Mouse (Mus musculus): ENCODE results near the gene Ahdc1. TPM values are rescaled to one million over a fixed set of nuclear protein-coding genes. Genes with fewer than 3 reads are reported as not detected.

The Ahdc1 gene
- polyA plus RNA-seq, 1 experiment: 21.7 TPM

DNA sequence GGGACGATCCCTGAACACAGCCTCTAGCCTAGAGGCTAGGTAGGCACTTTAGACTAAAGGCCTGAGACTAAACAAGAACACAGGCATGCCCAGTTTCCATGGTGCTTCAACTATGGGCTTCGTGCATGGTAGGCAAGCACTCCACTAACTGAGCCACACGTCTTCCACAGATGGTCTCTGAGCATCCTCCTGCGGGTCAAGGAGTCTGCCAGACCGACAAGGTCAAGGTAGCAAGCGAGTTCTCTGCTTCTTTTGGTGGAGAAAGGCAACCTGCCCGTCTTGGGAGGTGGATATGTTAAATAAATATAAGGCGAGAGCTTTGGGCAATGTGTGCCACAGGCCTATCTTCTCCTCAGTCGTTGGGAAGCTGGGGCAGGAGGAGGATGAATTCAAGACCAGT lies 90.7 kb downstream of the Ahdc1 start:
- H3K27ac ChIP-seq (ENCODE audit: control insufficient read depth, insufficient read depth, low read depth, low read length, poor library complexity): no peak overlapping the region
- H3K4me1 ChIP-seq (ENCODE audit: control insufficient read depth, insufficient read depth, low read length): no peaks in the 10 kb centered on the region
- H3K4me3 ChIP-seq (replicated peaks; ENCODE audit: control insufficient read depth, low read depth, low read length): no peak overlapping the region
- no peak for TF ChIP-seq CTCF (IDR thresholded peaks at IDR 0.05; ENCODE audit: control insufficient read depth, insufficient read depth, low read length)
- TF ChIP-seq POLR2A (IDR thresholded peaks at IDR 0.05; ENCODE audit: borderline replicate concordance, control insufficient read depth, low read depth, low read length): no peak
- 81% methylated on average over 9 of the region's 9 CpGs for WGBS

DNA sequence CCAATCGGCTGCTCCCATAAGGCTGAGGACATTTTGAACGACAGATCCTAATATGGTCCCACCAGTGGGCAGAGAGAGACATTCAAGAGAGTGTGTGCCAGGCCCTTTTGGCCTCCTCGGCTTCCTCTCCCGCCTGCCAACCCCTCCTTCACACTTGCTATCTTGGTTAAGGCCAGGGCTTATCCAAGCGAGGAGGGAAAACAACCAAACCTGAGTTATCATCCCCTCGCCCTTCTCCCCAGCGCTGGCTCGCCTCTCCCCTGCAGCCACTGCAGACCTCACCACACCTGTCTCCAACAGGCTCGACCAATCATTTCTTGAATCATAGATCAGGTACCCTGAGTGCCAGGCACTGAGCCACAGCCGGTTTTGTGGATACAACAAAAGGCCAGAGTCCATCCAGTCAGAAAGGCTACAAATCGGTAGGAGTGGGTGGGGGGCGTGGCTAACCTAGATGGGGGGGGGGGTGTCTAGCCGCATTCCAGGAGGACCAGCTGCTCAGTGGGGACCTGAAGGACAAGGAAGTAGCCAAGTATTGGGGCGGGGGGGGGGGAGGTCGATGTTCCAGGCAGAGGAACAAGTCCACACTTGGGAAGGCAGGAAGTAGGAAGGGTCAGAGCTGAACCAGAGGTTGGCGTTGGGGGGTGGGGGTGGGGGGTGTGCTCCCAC lies 92.6 kb downstream of the Ahdc1 start:
- WGBS: 69% methylated on average over 16 of the region's 16 CpGs
- no peak overlapping the region for H3K4me3 ChIP-seq (replicated peaks; ENCODE audit: control insufficient read depth, low read depth, low read length)
- no peaks in the 10 kb centered on the region for H3K4me1 ChIP-seq (ENCODE audit: control insufficient read depth, insufficient read depth, low read length)
- no peak overlapping the region for H3K27ac ChIP-seq (ENCODE audit: control insufficient read depth, insufficient read depth, low read depth, low read length, poor library complexity)
- TF ChIP-seq CTCF (IDR thresholded peaks at IDR 0.05; ENCODE audit: control insufficient read depth, insufficient read depth, low read length) (no peak), POLR2A (IDR thresholded peaks at IDR 0.05; ENCODE audit: borderline replicate concordance, control insufficient read depth, low read depth, low read length) (no peak)

DNA sequence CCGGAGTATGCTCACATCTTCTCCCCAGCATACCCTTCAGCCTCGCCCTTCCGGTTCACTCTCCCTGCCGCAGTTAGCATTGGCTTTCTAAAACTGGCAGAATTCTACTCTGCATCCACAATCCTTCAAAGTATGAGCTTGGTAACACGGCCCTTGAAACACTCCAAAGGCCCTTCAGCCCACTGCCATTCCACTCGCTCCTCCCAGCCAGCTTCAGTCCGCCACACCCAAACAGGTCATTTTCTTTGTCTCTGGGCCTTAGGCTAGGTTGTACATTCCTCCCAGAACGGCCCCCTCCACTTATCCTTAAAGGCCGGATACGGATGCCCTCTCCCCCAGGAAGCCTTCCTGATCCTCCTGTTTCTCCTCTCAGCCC lies 93.1 kb downstream of the Ahdc1 start:
- Histone ChIP-seq H3K4me3 (replicated peaks; ENCODE audit: control insufficient read depth, low read depth, low read length) (no peak overlapping the region), H3K4me1 (ENCODE audit: control insufficient read depth, insufficient read depth, low read length) (no peaks in the 10 kb centered on the region), H3K27ac (ENCODE audit: control insufficient read depth, insufficient read depth, low read depth, low read length, poor library complexity) (no peak overlapping the region)
- TF ChIP-seq CTCF (IDR thresholded peaks at IDR 0.05; ENCODE audit: control insufficient read depth, insufficient read depth, low read length) (no peak), POLR2A (IDR thresholded peaks at IDR 0.05; ENCODE audit: borderline replicate concordance, control insufficient read depth, low read depth, low read length) (no peak)
- 78% methylated on average over 10 of the region's 10 CpGs for WGBS

DNA sequence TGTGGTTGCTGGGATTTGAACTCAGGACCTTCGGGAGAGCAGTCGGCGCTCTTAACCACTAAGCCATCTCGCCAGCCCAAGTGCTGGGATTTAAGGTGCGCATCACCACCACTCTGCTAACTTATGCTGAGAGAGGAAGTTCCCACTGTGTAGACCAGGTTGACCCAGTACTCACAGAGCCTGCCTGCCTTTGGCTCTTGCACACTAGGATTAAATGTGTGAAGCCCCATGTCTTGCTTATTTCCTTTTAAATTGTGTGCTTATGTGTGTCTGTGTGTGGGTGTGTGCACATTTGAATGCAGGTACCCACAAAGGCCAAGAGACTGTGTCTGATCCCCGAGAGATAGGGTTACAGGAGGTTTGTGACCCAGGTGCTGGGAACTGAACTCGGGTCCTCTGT lies 95.6 kb downstream of the Ahdc1 start:
- 83% methylated on average over 7 of the region's 7 CpGs for WGBS
- Histone ChIP-seq H3K4me3 (replicated peaks; ENCODE audit: control insufficient read depth, low read depth, low read length) (no peak overlapping the region), H3K27ac (ENCODE audit: control insufficient read depth, insufficient read depth, low read depth, low read length, poor library complexity) (no peak overlapping the region), H3K4me1 (ENCODE audit: control insufficient read depth, insufficient read depth, low read length) (no peaks in the 10 kb centered on the region)
- no peak for TF ChIP-seq CTCF (IDR thresholded peaks at IDR 0.05; ENCODE audit: control insufficient read depth, insufficient read depth, low read length)
- TF ChIP-seq POLR2A (IDR thresholded peaks at IDR 0.05; ENCODE audit: borderline replicate concordance, control insufficient read depth, low read depth, low read length): no peak

DNA sequence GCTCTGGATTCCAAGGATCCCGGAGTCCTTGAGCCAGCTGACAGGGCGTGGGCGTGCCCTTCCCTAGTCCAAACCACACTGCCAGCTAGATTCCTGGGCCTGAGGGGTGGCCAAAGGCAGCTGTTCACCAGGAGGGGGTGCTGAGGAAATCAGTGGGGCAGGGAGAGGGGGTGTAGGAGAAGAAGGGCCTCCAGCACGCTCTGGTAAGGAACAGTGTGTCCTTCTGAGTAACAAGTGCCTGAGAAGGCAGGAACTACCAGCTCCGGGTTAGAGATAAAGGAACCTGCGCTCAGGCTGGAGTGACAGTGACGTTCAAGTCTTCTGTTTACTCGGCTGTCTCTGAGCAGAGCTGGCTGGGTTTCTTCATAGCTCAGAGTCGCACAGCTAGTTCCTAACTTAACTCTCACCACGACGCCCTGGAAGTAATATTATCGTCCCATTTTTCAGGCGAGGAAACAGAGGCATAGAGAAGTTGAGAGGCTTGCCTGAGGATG lies 96.8 kb downstream of the Ahdc1 start:
- Histone ChIP-seq H3K4me1 (ENCODE audit: control insufficient read depth, insufficient read depth, low read length) (no peaks in the 10 kb centered on the region), H3K27ac (ENCODE audit: control insufficient read depth, insufficient read depth, low read depth, low read length, poor library complexity) (no peak overlapping the region), H3K4me3 (replicated peaks; ENCODE audit: control insufficient read depth, low read depth, low read length) (no peak overlapping the region)
- no peak for TF ChIP-seq POLR2A (IDR thresholded peaks at IDR 0.05; ENCODE audit: borderline replicate concordance, control insufficient read depth, low read depth, low read length)
- no peak for TF ChIP-seq CTCF (IDR thresholded peaks at IDR 0.05; ENCODE audit: control insufficient read depth, insufficient read depth, low read length)
- 59% methylated on average over 13 of the region's 13 CpGs for WGBS

DNA sequence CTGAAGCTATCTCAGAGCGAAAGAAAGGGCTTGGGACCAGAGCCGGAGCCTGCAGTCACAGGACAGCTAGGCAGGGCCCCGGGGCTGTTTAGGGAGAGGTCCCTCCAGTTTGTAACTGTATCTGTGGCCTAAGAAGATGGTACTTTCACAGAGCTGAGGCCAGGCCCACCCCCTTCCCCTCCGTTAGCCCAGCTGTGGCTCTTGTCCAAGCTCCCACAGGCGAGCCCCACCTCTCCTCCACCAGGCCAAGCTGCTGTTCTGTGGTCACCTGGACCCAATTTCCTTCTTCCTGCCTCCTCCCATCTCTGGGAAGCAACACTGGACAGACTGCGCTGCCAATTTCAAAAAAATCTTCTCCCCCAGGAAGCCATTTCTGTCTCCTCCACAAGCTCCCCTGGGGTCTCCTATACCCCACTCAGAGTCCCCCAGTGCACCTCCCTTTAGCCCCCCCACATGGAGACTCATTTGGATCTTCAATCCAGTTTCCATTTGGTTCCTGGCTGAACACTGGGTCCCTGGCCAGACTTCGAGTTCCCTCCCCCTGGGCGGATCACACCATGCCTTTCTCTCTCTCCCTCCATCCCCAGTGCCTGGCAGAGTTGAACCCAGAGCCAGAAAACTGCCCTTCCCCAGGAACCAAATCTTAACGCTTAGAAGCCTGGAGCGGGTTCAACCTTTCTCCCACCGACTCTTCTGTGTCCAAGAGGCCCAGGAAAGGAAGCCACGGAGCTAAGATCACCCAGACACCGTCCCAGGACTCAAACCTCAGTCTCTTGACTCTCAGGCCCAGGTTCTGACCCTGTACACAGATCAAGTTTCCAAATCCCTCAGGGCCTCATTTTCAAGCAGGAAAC lies 97.6 kb downstream of the Ahdc1 start:
- no peaks in the 10 kb centered on the region for H3K4me1 ChIP-seq (ENCODE audit: control insufficient read depth, insufficient read depth, low read length)
- H3K4me3 ChIP-seq (replicated peaks; ENCODE audit: control insufficient read depth, low read depth, low read length): no peak overlapping the region
- H3K27ac ChIP-seq (ENCODE audit: control insufficient read depth, insufficient read depth, low read depth, low read length, poor library complexity): no peak overlapping the region
- WGBS: 80% methylated on average over 13 of the region's 13 CpGs
- TF ChIP-seq POLR2A (IDR thresholded peaks at IDR 0.05; ENCODE audit: borderline replicate concordance, control insufficient read depth, low read depth, low read length): no peak
- no peak for TF ChIP-seq CTCF (IDR thresholded peaks at IDR 0.05; ENCODE audit: control insufficient read depth, insufficient read depth, low read length)

DNA sequence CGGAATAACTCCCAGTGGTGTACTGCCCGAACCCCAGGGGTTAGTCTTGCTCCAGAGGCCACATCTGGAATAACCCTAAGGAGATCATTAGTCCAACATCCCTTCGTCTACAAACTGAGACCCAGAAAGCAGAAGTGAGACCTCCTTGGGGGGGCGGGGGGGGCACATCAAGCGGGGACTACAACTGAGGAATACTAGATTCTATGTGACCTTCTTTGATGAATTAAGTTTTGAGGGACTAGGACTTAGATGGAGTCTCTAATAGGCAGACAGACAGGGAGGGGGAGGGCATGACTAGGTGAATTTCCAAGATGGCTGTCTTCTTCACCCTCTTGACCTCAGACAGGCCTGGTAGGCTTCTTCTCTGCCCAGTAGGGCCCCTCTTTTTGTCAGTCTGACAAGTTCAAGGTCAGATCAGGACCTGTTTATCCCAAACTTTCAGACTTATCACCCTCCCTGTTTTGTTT lies 98.3 kb downstream of the Ahdc1 start:
- Histone ChIP-seq H3K27ac (ENCODE audit: control insufficient read depth, insufficient read depth, low read depth, low read length, poor library complexity) (no peak overlapping the region), H3K4me1 (ENCODE audit: control insufficient read depth, insufficient read depth, low read length) (no peaks in the 10 kb centered on the region), H3K4me3 (replicated peaks; ENCODE audit: control insufficient read depth, low read depth, low read length) (no peak overlapping the region)
- 41% methylated on average over 5 of the region's 5 CpGs for WGBS
- TF ChIP-seq CTCF (IDR thresholded peaks at IDR 0.05; ENCODE audit: control insufficient read depth, insufficient read depth, low read length) (no peak), POLR2A (IDR thresholded peaks at IDR 0.05; ENCODE audit: borderline replicate concordance, control insufficient read depth, low read depth, low read length) (no peak)

DNA sequence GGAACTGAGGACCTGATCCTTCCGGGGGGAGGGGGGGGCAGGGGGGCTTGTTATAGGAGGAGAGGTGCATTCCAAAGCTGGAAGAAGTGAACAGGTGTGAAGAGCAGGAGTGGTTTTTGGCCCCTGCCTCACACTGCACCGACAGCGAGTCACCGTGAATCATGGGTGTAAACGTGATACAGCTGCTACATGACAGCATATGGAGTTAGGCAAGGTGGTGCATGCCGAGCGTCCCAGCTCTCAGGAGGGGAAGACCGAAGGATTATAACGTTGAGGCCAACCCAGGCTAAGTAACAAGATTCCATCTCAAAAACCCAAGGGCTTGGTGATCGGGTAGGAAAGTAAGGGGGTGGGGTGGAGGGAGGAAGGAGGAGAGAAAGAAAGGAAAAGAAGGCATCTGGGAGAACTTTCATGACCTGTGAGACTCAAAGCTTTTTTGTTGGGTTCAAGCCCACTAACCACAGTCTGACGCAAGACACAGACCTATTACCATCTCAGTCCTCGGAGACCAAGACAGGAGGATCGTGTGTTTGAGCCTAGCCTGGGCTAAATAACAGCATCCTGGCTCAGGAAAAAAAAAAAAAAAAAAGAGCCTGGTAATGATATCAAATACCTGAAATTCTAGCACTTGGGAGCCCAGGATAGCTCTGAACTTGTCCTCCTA lies 101.2 kb downstream of the Ahdc1 start:
- Histone ChIP-seq H3K27ac (ENCODE audit: control insufficient read depth, insufficient read depth, low read depth, low read length, poor library complexity) (no peak overlapping the region), H3K4me1 (ENCODE audit: control insufficient read depth, insufficient read depth, low read length) (no peaks in the 10 kb centered on the region), H3K4me3 (replicated peaks; ENCODE audit: control insufficient read depth, low read depth, low read length) (no peak overlapping the region)
- 56% methylated on average over 13 of the region's 13 CpGs for WGBS
- TF ChIP-seq CTCF (IDR thresholded peaks at IDR 0.05; ENCODE audit: control insufficient read depth, insufficient read depth, low read length) (no peak), POLR2A (IDR thresholded peaks at IDR 0.05; ENCODE audit: borderline replicate concordance, control insufficient read depth, low read depth, low read length) (no peak)
